Mouse (Mus musculus) forelimb bud, embryonic 11.5 days (tissue): ENCODE data around the gene Atxn7.
A peak's percentile ranks its signal among the peaks of the same experiment; 100 is the strongest.

Experiments used
- DNase-seq: peaks from one replicate; pipeline ENCODE4 v3.0.0-alpha.2; 2012; ENCODE audit warnings: low read depth, low spot score

The Atxn7 gene

GRCm38 (mm10) chr14:14120230-14121096 is 159.2 kb downstream of the Atxn7 start, which contains the start of gene Psmd6:
Gene Psmd6 (minus strand): TSS chr14:14120984.
- peak; percentile 83 for DNase-seq
